Mouse (Mus musculus): ENCODE results near the gene Lamtor5. TPM values are rescaled to one million over a fixed set of nuclear protein-coding genes. Genes with fewer than 3 reads are reported as not detected.
A peak's percentile ranks its signal among the peaks of the same experiment; 100 is the strongest.

Lamtor5 gene
- polyA plus RNA-seq, 2 experiments, result 44.7 to 109 TPM

DNA sequence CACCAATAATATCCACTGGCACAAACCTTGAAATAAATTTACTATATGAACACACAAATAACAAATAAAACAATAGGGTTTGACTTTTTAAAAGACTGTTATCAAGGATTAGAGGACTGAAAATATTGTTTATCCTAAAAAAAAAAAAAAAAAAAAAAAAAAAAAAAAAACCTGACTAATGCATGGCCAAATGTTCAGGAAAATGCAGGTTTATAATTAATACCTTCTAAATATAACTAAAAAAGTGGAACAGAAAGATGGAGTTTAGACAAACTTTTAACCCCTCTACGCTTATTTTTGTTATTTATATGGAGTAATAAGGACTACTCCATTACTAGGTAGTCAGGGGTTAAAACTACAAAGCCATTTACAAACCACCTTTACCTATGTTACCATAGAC, 47.8 kb downstream of the Lamtor5 start:
- peaks cover 22 to 23% of the 10 kb centered on the region in 2 experiments for H3K4me1 ChIP-seq (replicated peaks; ENCODE audit: control insufficient read depth in 2 of 2, insufficient read depth in 2 of 2, low read length in 1 of 2)
- no peak overlapping the region for H3K4me3 ChIP-seq (ENCODE audit: insufficient read depth in 1 of 2, low read depth in 2 of 2, low read length in 2 of 2)
- TF ChIP-seq EP300 (IDR thresholded peaks at IDR 0.05; ENCODE audit: low read depth), result no peak
- no peak for TF ChIP-seq CTCF (IDR thresholded peaks at IDR 0.05; ENCODE audit: low read depth)
- H3K9me3 ChIP-seq (ENCODE audit: control insufficient read depth, low read length), result no peaks in the 10 kb centered on the region
- H3K4me2 ChIP-seq (ENCODE audit: low read depth), result no peak overlapping the region; the same call in 1 of the 2 replicates
- no peak overlapping the region for H3K27ac ChIP-seq
- no peaks in the 10 kb centered on the region for H3K27me3 ChIP-seq (ENCODE audit: control insufficient read depth, insufficient read depth, low read length)
- H3K9ac ChIP-seq (replicated peaks), result no peak overlapping the region
- H3K36me3 ChIP-seq (replicated peaks; ENCODE audit: control insufficient read depth, insufficient read depth, low read depth), result peaks cover 61% of the 10 kb centered on the region
- DNase-seq (ENCODE audit: low read depth in 3 of 3, low spot score in 3 of 3), result no peak
- ATAC-seq (ENCODE audit: insufficient read depth), result no peak
- WGBS (ENCODE audit: insufficient replicate concordance), result 90% methylated on average over 1 of the region's 1 CpGs

DNA sequence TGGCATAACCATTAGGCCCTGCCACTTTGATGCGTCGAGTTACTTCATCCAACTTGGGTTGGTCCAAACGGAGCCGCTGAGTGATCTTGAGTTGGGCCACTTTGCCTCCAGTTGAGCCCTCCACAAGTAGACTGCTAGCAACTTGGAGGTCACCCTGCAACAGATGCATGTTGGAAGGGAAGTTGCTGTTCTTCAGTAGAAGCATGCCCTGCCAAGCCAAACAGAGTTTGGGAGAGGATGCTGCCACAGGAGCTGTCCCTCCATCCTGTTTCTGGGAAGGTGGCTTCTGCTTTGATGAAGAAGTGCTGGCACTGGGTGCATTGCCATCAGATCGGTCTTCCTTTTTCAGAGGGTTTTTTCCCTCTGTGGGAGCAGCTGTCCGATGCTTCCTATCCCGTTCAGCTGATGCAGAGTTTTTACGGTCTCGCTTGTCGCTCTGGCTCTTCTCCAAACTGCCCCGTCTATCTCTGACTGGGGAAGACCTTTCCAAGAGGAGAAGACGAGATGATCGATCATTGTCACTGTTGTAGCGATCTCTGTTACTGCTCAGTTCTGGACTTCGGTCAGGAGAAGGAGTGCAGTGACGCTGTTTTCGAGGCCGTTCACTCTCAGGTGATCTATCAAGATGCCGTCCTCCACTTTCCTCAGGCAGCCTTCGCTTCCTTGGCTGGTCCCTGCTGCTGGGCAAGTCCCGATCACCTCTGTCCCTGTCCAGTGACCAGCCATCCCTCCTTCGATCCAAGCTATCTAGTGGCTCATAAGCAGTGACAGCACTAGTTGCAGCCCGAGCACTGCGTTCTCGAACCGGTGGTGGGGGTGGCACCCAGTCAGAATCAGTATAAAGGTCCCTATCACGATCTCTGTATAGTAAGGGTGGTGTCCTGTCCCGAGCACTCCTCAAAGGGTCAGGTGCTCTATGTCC, 52.1 kb downstream of the Lamtor5 start:
- Histone ChIP-seq H3K27ac (no peak overlapping the region), H3K36me3 (replicated peaks; ENCODE audit: control insufficient read depth, insufficient read depth, low read depth) (peaks cover 35% of the 10 kb centered on the region), H3K27me3 (ENCODE audit: control insufficient read depth, insufficient read depth, low read length) (no peaks in the 10 kb centered on the region), H3K9ac (replicated peaks) (peak overlapping the region; percentile 93), H3K9me3 (ENCODE audit: control insufficient read depth, low read length) (no peaks in the 10 kb centered on the region), H3K4me1 (replicated peaks; ENCODE audit: control insufficient read depth in 2 of 2, insufficient read depth in 2 of 2, low read length in 1 of 2) (peaks cover 18 to 19% of the 10 kb centered on the region in 2 experiments), H3K4me2 (ENCODE audit: low read depth) (peak overlapping the region; percentile 85), H3K4me3 (ENCODE audit: insufficient read depth in 1 of 2, low read depth in 2 of 2, low read length in 2 of 2) (peak overlapping the region; percentile 78 to 97)
- WGBS (ENCODE audit: insufficient replicate concordance), result 74% methylated on average over 28 of the region's 28 CpGs
- DNase-seq (ENCODE audit: low read depth in 3 of 3, low spot score in 3 of 3) (no peak), ATAC-seq (ENCODE audit: insufficient read depth) (no peak)
- TF ChIP-seq EP300 (IDR thresholded peaks at IDR 0.05; ENCODE audit: low read depth), result no peak
- TF ChIP-seq CTCF (IDR thresholded peaks at IDR 0.05; ENCODE audit: low read depth), result no peak

DNA sequence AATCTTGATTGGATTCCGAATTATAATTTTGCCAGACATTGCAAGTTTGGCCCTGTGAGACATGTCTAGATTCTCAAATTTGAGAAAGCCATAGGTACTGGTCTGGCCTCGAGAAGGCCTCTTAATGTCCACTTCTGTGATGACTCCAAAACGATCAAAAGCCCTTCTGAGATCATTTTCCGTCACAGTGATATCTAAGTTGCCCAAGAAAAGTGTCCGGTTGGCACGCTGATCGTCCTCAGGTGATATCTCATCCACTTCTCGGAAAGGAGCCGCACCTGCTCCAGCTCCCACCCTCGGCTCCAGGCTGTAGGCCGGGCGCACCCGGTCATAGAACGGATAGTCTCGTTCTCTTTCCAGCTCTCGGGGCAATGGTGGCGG, 53.1 kb downstream of the Lamtor5 start:
- no peaks in the 10 kb centered on the region for H3K9me3 ChIP-seq (ENCODE audit: control insufficient read depth, low read length)
- peak overlapping the region; percentile 93 for H3K9ac ChIP-seq (replicated peaks)
- WGBS (ENCODE audit: insufficient replicate concordance), result 8% methylated on average over 17 of the region's 17 CpGs
- TF ChIP-seq EP300 (IDR thresholded peaks at IDR 0.05; ENCODE audit: low read depth) (no peak), CTCF (IDR thresholded peaks at IDR 0.05; ENCODE audit: low read depth) (no peak)
- ATAC-seq (ENCODE audit: insufficient read depth) (no peak), DNase-seq (ENCODE audit: low read depth in 3 of 3, low spot score in 3 of 3) (peak in 2 of 3 experiments; percentile 13 to 29)
- H3K4me3 ChIP-seq (ENCODE audit: insufficient read depth in 1 of 2, low read depth in 2 of 2, low read length in 2 of 2), result peak overlapping the region; percentile 78 to 97
- no peak overlapping the region for H3K27ac ChIP-seq
- H3K27me3 ChIP-seq (ENCODE audit: control insufficient read depth, insufficient read depth, low read length), result no peaks in the 10 kb centered on the region
- peak overlapping the region; percentile 85 for H3K4me2 ChIP-seq (ENCODE audit: low read depth)
- peaks cover 28% of the 10 kb centered on the region for H3K36me3 ChIP-seq (replicated peaks; ENCODE audit: control insufficient read depth, insufficient read depth, low read depth)
- peaks cover 18 to 19% of the 10 kb centered on the region in 2 experiments for H3K4me1 ChIP-seq (replicated peaks; ENCODE audit: control insufficient read depth in 2 of 2, insufficient read depth in 2 of 2, low read length in 1 of 2)

DNA sequence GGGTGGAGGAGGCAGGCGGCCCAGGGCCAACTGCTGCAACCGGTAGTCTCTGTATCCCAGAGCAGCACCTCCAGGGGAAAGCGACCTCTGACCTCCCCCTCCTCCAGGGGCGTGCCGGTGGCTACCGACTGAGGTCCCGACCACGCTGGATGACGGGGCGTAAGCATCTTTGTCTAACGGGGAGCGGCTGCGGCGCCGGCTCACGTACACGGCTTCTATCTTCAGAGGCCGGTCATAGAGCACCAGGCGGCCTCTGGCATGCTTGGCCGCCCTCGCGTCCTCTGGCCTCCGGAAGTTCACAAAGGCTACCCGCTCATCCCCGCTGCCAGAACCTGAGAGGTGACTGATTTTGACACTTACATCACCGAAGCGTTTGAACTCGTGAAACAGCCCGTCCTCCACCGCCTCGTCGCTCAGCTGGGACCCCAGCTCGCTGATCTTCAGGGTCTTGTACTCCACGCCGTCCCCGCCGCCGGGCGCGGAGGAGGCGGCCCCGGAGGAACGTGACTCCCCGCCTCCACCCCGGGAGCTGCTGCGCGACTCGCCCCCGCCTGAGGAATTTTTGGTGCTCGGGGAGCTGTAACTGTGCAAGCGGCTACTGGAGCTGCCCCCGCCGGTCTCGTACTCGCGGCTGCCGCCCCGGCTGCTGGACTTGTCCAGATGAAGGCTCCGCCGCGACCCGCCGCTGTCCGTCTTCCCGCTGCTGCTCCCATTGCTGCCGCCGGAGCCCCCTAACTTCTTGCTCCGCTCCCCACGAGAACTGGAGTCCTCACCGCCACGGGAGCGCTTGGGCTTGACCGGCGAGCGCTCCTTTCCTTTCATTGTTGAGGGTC, 53.7 kb downstream of the Lamtor5 start:
- H3K9me3 ChIP-seq (ENCODE audit: control insufficient read depth, low read length), result no peaks in the 10 kb centered on the region
- peaks cover 18 to 19% of the 10 kb centered on the region in 2 experiments for H3K4me1 ChIP-seq (replicated peaks; ENCODE audit: control insufficient read depth in 2 of 2, insufficient read depth in 2 of 2, low read length in 1 of 2)
- peaks cover 24% of the 10 kb centered on the region for H3K36me3 ChIP-seq (replicated peaks; ENCODE audit: control insufficient read depth, insufficient read depth, low read depth)
- WGBS (ENCODE audit: insufficient replicate concordance), result under 1% methylated on average over 75 of the region's 75 CpGs
- peak overlapping the region; percentile 72 for H3K27ac ChIP-seq
- H3K4me3 ChIP-seq (ENCODE audit: insufficient read depth in 1 of 2, low read depth in 2 of 2, low read length in 2 of 2), result peak overlapping the region; percentile 78 to 97
- peak in 2 of 3 experiments; percentile 24 for DNase-seq (ENCODE audit: low read depth in 3 of 3, low spot score in 3 of 3)
- no peak for TF ChIP-seq CTCF (IDR thresholded peaks at IDR 0.05; ENCODE audit: low read depth)
- TF ChIP-seq EP300 (IDR thresholded peaks at IDR 0.05; ENCODE audit: low read depth), result no peak
- H3K4me2 ChIP-seq (ENCODE audit: low read depth), result peak overlapping the region; percentile 85
- no peaks in the 10 kb centered on the region for H3K27me3 ChIP-seq (ENCODE audit: control insufficient read depth, insufficient read depth, low read length)
- no peak for ATAC-seq (ENCODE audit: insufficient read depth)
- H3K9ac ChIP-seq (replicated peaks), result peak overlapping the region; percentile 93
